Mouse (Mus musculus) hematopoietic multipotent progenitor cell, adult 10-12 weeks (in vitro differentiated cells): ENCODE measurements around the gene Syncrip. TPM values are rescaled to one million over a fixed set of nuclear protein-coding genes. Genes with fewer than 3 reads are reported as not detected.

Experiments used
- polyA plus RNA-seq: library from polyadenylated mRNA; stranded (reverse); fragments of >175 nt; gene quantifications from 2 replicates; pipeline ENCODE4 v1.2.3, GENCODE M21; 2012; ENCODE audit warnings: low replicate concordance

Syncrip gene
- 65.3 and 75.2 TPM in 2 replicates for polyA plus RNA-seq

DNA sequence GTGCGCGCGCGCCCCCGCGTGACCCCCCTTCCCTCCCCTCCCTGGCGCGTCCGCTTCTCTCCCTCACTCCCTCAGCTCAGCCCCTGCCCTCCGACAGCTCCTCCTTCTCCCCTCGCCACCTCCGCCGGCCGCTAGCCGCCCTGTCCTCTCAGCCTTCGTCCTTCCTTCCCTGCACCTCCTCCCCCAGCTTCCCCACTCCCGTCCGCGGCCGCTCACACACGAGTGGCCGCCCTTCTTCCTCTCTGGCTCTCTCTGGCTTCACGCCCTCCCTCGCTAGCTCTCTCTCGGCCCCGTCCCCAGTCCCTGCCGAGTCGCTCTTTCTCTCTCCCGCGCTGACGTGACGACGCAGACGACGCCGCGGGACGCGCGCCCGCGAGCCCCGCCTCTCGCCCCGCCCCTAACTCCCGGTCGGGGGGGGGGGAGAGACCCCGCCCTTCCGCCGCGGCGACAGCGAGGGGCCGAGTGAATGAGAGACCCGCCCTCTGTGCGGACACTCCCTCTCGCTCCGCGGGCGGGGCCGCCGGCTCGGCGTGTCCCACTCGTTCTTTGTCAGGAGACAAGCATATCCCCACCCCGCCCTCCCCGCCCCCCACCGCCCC is at the start of gene Syncrip:
Gene Syncrip (minus strand): TSS at position 345 of the 599 bp plus-strand sequence.

DNA sequence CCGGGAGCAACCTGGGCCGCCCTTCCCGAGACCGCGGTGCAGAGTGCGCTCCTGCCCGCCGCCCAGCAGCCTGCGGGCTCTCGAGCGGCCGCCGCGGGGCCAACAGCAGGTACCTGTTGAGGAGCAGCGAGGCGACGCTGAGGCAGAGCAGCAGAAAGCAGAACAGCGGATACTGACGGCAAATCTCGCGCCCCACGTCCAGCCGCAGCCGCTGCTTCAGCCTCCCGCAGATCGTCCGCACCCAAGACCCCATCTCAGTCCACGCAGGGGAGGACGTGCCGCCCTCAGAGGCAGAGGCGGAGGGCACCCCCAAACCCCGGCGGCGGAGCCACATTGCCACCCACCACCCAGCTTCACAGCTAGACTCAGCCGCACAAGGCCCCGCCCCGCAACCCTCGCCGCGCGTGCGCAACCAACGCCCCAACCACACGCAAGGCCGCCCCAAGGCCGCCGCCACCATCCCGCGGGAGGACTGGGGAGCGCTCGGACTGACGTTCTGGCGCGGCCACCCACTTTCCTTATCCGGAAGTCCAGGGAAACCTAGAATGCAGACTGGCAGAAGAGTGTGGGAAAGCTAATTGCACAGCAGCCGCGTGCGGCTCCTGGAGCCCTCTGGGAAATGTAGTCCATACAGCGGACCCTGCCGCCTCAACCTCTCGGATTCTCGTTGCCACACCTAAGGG is 43.7 kb downstream of the Syncrip start, which contains the start of gene Snx14:
Gene Snx14 (minus strand): TSS at position 404 of the 683 bp plus-strand sequence.

Other genes with a start within 250 kb of the Syncrip start
- gene Nt5e, start 155.4 kb downstream of the Syncrip start, polyA plus RNA-seq = 2.7 and 5.4 TPM in 2 replicates
- gene Snx14, start 43.6 kb downstream of the Syncrip start, polyA plus RNA-seq = 6.0 and 12.4 TPM in 2 replicates
- gene Gm20537, start 26.0 kb downstream of the Syncrip start, polyA plus RNA-seq = 10.0 and 10.2 TPM in 2 replicates
- gene Zfp949, start 65.4 kb upstream of the Syncrip start, polyA plus RNA-seq = 0.92 and 1.6 TPM in 2 replicates
- not detected in 2 replicates for gene Trim43a, start 98.3 kb upstream of the Syncrip start, polyA plus RNA-seq
- gene Mthfsl, start 237.7 kb upstream of the Syncrip start, polyA plus RNA-seq = 12.8 and 13.9 TPM in 2 replicates
- 0.66 and 4.4 TPM in 2 replicates for gene Bcl2a1d, start 249.3 kb upstream of the Syncrip start, polyA plus RNA-seq